Mouse (Mus musculus) activated CD4-positive, CD25-positive, alpha-beta regulatory T cell, adult 9 weeks (primary cell): ENCODE measurements around the gene Upk1b. TPM values are rescaled to one million over a fixed set of nuclear protein-coding genes. Genes with fewer than 3 reads are reported as not detected.

Source experiments
- polyA plus RNA-seq: library from polyadenylated mRNA; unstranded; fragments of 100-300 nt; shearing (Covaris generic); gene quantifications from one replicate; pipeline ENCODE4 v1.2.1, GENCODE M21; 2017

The Upk1b gene
- not detected for polyA plus RNA-seq

GRCm38 (mm10) chr16:38800091-38800490 lies at the start of gene Upk1b:
Gene Upk1b, minus strand, starts transcription at chr16:38800328.

GRCm38 (mm10) chr16:38828649-38829048 lies 28.5 kb upstream of the Upk1b start, which contains the start of gene 4930435E12Rik:
Gene 4930435E12Rik, minus strand, starts transcription at chr16:38828749.

GRCm38 (mm10) chr16:38742113-38742658 lies 57.9 kb downstream of the Upk1b start, which contains the start of gene B4galt4:
Gene B4galt4, plus strand, starts transcription at chr16:38742264.

Other genes starting within 250 kb of the Upk1b start
- 51.3 TPM for gene Tmem39a, start 241.6 kb downstream of the Upk1b start, polyA plus RNA-seq
- 53.2 TPM for gene Arhgap31, start 87.1 kb downstream of the Upk1b start, polyA plus RNA-seq
- gene B4galt4, start 58.1 kb downstream of the Upk1b start, polyA plus RNA-seq = 6.3 TPM
- not detected for gene 4930435E12Rik, start 28.4 kb upstream of the Upk1b start, polyA plus RNA-seq
- gene Igsf11, start 92.3 kb upstream of the Upk1b start, polyA plus RNA-seq = not detected